ENCODE assay signal across 15 mouse cellular contexts in genomic region chr9:26783414-26783975, GRCm38 (mm10). TPM values are rescaled to one million over a fixed set of nuclear protein-coding genes. Genes with fewer than 3 reads are reported as not detected.
DNase-seq lines count a peak whose midpoint lies in the region; ATAC-seq and TF ChIP-seq lines count a peak whose summit lies in the region.
"Had no signal": no experiment of that assay in that cellular context is flagged by ENCODE, and none has a peak within 500 bp of the region (broad histone marks: within the 10 kb centered on the region; RNA-seq: fewer than 3 reads in every experiment).

No protein-coding gene starts in this region.

- H3K4me2 ChIP-seq in embryonic facial prominence, embryonic 11.5 days (ENCODE audit: low read depth, low read length) = no peak overlapping the region
- H3K4me2 ChIP-seq in heart, embryonic 16.5 days (ENCODE audit: low read depth, low read length) = peak overlapping the region; percentile 41
- H3K4me2 ChIP-seq: embryonic facial prominence, embryonic 13.5 days; limb, embryonic 15.5 days had no signal

- TF ChIP-seq CTCF in layer of hippocampus, adult 2 months (conservative IDR thresholded peaks at IDR 0.05) = no peak

- H3K27me3 ChIP-seq in embryonic facial prominence, embryonic 11.5 days (ENCODE audit: control insufficient read depth, insufficient read depth, low read length) = no peaks in the 10 kb centered on the region
- H3K27me3 ChIP-seq in embryonic facial prominence, embryonic 10.5 days (replicated peaks; ENCODE audit: low read depth, poor library complexity, severe bottlenecking) = no peaks in the 10 kb centered on the region
- no peaks in the 10 kb centered on the region for H3K27me3 ChIP-seq in heart, embryonic 16.5 days (ENCODE audit: control insufficient read depth, insufficient read depth, low read length)
- H3K27me3 ChIP-seq: embryonic facial prominence, embryonic 13.5 days; limb, embryonic 15.5 days; megakaryocyte, embryonic 14.5 days had no signal

- no peaks in the 10 kb centered on the region for H3K36me3 ChIP-seq in embryonic facial prominence, embryonic 11.5 days (replicated peaks; ENCODE audit: control insufficient read depth, insufficient read depth, low read depth, low read length)
- no peaks in the 10 kb centered on the region for H3K36me3 ChIP-seq in embryonic facial prominence, embryonic 10.5 days (replicated peaks)
- no peaks in the 10 kb centered on the region for H3K36me3 ChIP-seq in heart, embryonic 16.5 days (ENCODE audit: control insufficient read depth, insufficient read depth)
- H3K36me3 ChIP-seq: embryonic facial prominence, embryonic 13.5 days; limb, embryonic 15.5 days had no signal

- 67% methylated on average over 7 of the region's 7 CpGs for WGBS in embryonic facial prominence, embryonic 11.5 days
- 65% methylated on average over 7 of the region's 7 CpGs for WGBS in embryonic facial prominence, embryonic 10.5 days
- 18% methylated on average over 7 of the region's 7 CpGs for WGBS in heart, embryonic 16.5 days

- no peak overlapping the region for H3K9ac ChIP-seq in embryonic facial prominence, embryonic 11.5 days (replicated peaks; ENCODE audit: low read length)
- H3K9ac ChIP-seq in heart, embryonic 16.5 days (ENCODE audit: low read length) = no peak overlapping the region
- H3K9ac ChIP-seq: embryonic facial prominence, embryonic 13.5 days; limb, embryonic 15.5 days had no signal

- no peak overlapping the region for H3K4me3 ChIP-seq in embryonic facial prominence, embryonic 11.5 days (ENCODE audit: low read depth, low read length)
- H3K4me3 ChIP-seq in embryonic facial prominence, embryonic 10.5 days = no peak overlapping the region
- peak overlapping the region; percentile 38 for H3K4me3 ChIP-seq in layer of hippocampus, adult 2 months
- H3K4me3 ChIP-seq in heart, embryonic 16.5 days (ENCODE audit: low read length) = no peak overlapping the region
- H3K4me3 ChIP-seq: embryonic facial prominence, embryonic 13.5 days; gastrocnemius, adult 2 months; limb, embryonic 15.5 days; megakaryocyte, embryonic 14.5 days had no signal

- H3K27ac ChIP-seq in embryonic facial prominence, embryonic 11.5 days (replicated peaks; ENCODE audit: low read depth, low read length) = no peak overlapping the region
- H3K27ac ChIP-seq in embryonic facial prominence, embryonic 10.5 days (replicated peaks) = no peak overlapping the region
- H3K27ac ChIP-seq in layer of hippocampus, adult 2 months = peak overlapping the region; percentile 2; the same call in 1 of the 2 replicates
- no peak overlapping the region for H3K27ac ChIP-seq in heart, embryonic 16.5 days (ENCODE audit: low read length)
- H3K27ac ChIP-seq: embryonic facial prominence, embryonic 13.5 days; gastrocnemius, adult 2 months; limb, embryonic 15.5 days had no signal

- DNase-seq in embryonic facial prominence, embryonic 11.5 days (ENCODE audit: low spot score) = peak; percentile 4
- no peak for DNase-seq in embryonic facial prominence, embryonic 10.5 days (ENCODE audit: low spot score)
- no peak for DNase-seq in layer of hippocampus, adult 2 months (ENCODE audit: low spot score in 2 of 2)
- DNase-seq in layer of hippocampus, adult 9-10 months (ENCODE audit: low spot score) = no peak
- peak; percentile 43 for DNase-seq in A20 (ENCODE audit: low read depth, low spot score)
- no peak for DNase-seq in kidney, postnatal 36 days
- DNase-seq in thymus, postnatal 14 days = no peak
- DNase-seq: cerebellum, adult 18-20 months; gastrocnemius, adult 2 months; kidney, adult 11 months had no signal

- H3K9me3 ChIP-seq in embryonic facial prominence, embryonic 11.5 days (replicated peaks; ENCODE audit: control insufficient read depth, low read length) = no peaks in the 10 kb centered on the region
- H3K9me3 ChIP-seq in embryonic facial prominence, embryonic 10.5 days = no peaks in the 10 kb centered on the region
- no peaks in the 10 kb centered on the region for H3K9me3 ChIP-seq in heart, embryonic 16.5 days (replicated peaks; ENCODE audit: control insufficient read depth, low read length)
- H3K9me3 ChIP-seq: embryonic facial prominence, embryonic 13.5 days; limb, embryonic 15.5 days; megakaryocyte, embryonic 14.5 days had no signal

- no peaks in the 10 kb centered on the region for H3K4me1 ChIP-seq in embryonic facial prominence, embryonic 11.5 days (ENCODE audit: control insufficient read depth, insufficient read depth, low read length)
- H3K4me1 ChIP-seq in embryonic facial prominence, embryonic 10.5 days = no peaks in the 10 kb centered on the region
- H3K4me1 ChIP-seq in heart, embryonic 16.5 days (ENCODE audit: control insufficient read depth, insufficient read depth, low read length) = no peaks in the 10 kb centered on the region
- H3K4me1 ChIP-seq: limb, embryonic 15.5 days; megakaryocyte, embryonic 14.5 days had no signal

- no peak for ATAC-seq in embryonic facial prominence, embryonic 11.5 days (replicated peaks; ENCODE audit: insufficient number of reproducible peaks, low FRiP score, low TSS enrichment, low read depth)
- no peak for ATAC-seq in heart, embryonic 16.5 days (replicated peaks; ENCODE audit: extremely low read depth, insufficient read depth, low FRiP score)

RNA-seq across cellular contexts. Expression of gene Glb1l2, which starts 22.8 kb away (rescaled TPM):
- polyA plus RNA-seq in embryonic facial prominence, embryonic 11.5 days (2014; fragmentation: Nextera tagmentation; extraction: Ambion mirVana) = 4.6 and 4.7 TPM in 2 replicates
- 4.5 and 4.6 TPM in 2 replicates for polyA plus RNA-seq in embryonic facial prominence, embryonic 10.5 days (2016; fragmentation: Nextera tagmentation; extraction: Ambion mirVana)
- total RNA-seq in layer of hippocampus, adult 2 months (2021) = under 1 TPM; 0.49 to 0.69 TPM
- polyA plus RNA-seq in heart, embryonic 16.5 days (2015; fragmentation: Nextera tagmentation; extraction: Ambion mirVana) = 1.00 and 1.6 TPM in 2 replicates

RNA-seq across cellular contexts. Expression of gene B3gat1, which starts 50.0 kb away (rescaled TPM):
- polyA plus RNA-seq in embryonic facial prominence, embryonic 11.5 days (2014; fragmentation: Nextera tagmentation; extraction: Ambion mirVana) = 1.2 and 1.3 TPM in 2 replicates
- 0.61 and 0.69 TPM in 2 replicates for polyA plus RNA-seq in embryonic facial prominence, embryonic 10.5 days (2016; fragmentation: Nextera tagmentation; extraction: Ambion mirVana)
- 100 to 1,000 TPM; 254 to 273 TPM for total RNA-seq in layer of hippocampus, adult 2 months (2021)
- 0.05 TPM in 1 of 2 replicates, not detected in the other for polyA plus RNA-seq in heart, embryonic 16.5 days (2015; fragmentation: Nextera tagmentation; extraction: Ambion mirVana)
- polyA plus RNA-seq: thymus, postnatal 0 days had no signal

Comparison
In these comparisons a context has a peak if more than half of its experiments do, and no peak if none do; other contexts are left out.
1. DNase-seq: peak in embryonic facial prominence, embryonic 11.5 days (single experiment) and A20 (single experiment); none in embryonic facial prominence, embryonic 10.5 days (single experiment), layer of hippocampus, adult 2 months (0 of 2), layer of hippocampus, adult 9-10 months (single experiment), kidney, postnatal 36 days (0 of 2) and thymus, postnatal 14 days (single experiment).